Mouse (Mus musculus): ENCODE measurements around the gene Ubqln4.

DNA sequence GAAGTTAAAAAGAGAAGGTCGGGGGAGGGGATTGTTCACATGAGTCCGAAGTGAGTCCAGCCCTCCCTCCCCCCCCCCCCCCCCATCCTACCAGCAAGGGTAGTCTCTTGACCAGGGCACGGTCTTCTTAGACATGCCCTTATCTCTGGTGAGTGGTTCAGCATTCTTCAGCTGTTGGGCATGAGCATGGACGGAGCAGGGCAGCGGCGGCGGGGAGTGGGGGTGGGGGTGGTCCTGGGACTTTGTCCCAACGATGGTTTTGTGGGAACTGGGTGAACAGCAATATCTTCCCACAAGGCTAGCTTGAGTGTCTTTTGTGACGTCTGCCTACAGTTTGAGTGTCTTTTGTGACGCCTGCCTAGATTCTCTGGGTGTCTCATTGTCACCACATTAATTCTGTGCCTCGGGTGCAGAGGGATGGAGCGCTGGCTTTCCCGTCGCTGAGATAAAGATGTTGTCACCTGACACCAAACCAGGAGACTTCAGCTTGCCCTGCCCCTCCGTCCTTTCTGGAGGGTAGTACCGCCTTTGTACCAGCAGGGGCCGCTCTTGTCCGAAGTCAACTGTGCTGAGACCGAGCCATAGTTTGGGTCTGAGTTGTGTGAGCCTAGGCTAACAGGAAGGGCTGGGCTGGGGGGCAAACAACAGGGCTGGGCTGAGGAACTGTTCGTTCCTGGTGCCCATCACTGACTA is 53.7 kb downstream of the Ubqln4 start:
- TF ChIP-seq ETS1 (IDR thresholded peaks at IDR 0.05; ENCODE audit: low read depth, low read length) (peak; percentile 74), CTCF (IDR thresholded peaks at IDR 0.05 in 2 of 3, conservative IDR thresholded peaks at IDR 0.05 in 1 of 3; ENCODE audit: control insufficient read depth in 1 of 3, insufficient read depth in 1 of 3, low read depth in 2 of 3, low read length in 3 of 3, poor library complexity in 1 of 3, severe bottlenecking in 1 of 3) (peak in 2 of 3 experiments; percentile 99 to 100; a peak in 5 of 6 replicates), MAZ (IDR thresholded peaks at IDR 0.05; ENCODE audit: low read depth, low read length) (peak; percentile 94)

Data from MEL (cell line).